In genomic region chr4:43470301-43470700, GRCm38 (mm10) we compare ENCODE assay signal across 25 mouse cellular contexts. TPM values are rescaled to one million over a fixed set of nuclear protein-coding genes. Genes with fewer than 3 reads are reported as not detected.
DNase-seq lines count a peak whose midpoint lies in the region; ATAC-seq and TF ChIP-seq lines count a peak whose summit lies in the region.
"Had no signal": no experiment of that assay in that cellular context is flagged by ENCODE, and none has a peak within 500 bp of the region (broad histone marks: within the 10 kb centered on the region; RNA-seq: fewer than 3 reads in every experiment).

No protein-coding gene starts in this region.

- H3K27ac ChIP-seq in liver, adult 2 months (replicated peaks; ENCODE audit: insufficient read depth, low read depth, low read length), result 0 out of 2 replicates have a peak overlapping the region, but pooled peaks have one; percentile 12
- H3K27ac ChIP-seq in liver, embryonic 12.5 days, result no peak overlapping the region
- H3K27ac ChIP-seq in limb, embryonic 10.5 days, result no peak overlapping the region
- H3K27ac ChIP-seq: embryonic facial prominence, embryonic 13.5 days; forebrain, embryonic 12.5 days; hindbrain, embryonic 12.5 days; hindbrain, postnatal 0 days had no signal

- H3K4me1 ChIP-seq in liver, adult 2 months (ENCODE audit: control insufficient read depth, insufficient read depth, low read length), result no peaks in the 10 kb centered on the region
- H3K4me1 ChIP-seq in liver, embryonic 12.5 days, result no peaks in the 10 kb centered on the region
- H3K4me1 ChIP-seq in limb, embryonic 10.5 days, result no peaks in the 10 kb centered on the region
- H3K4me1 ChIP-seq: forebrain, embryonic 12.5 days; hindbrain, embryonic 12.5 days had no signal

- H3K4me3 ChIP-seq in liver, adult 2 months (ENCODE audit: insufficient read depth, low read depth, low read length), result no peak overlapping the region
- H3K4me3 ChIP-seq in liver, embryonic 12.5 days, result no peak overlapping the region
- H3K4me3 ChIP-seq in limb, embryonic 10.5 days, result no peak overlapping the region
- H3K4me3 ChIP-seq: embryonic facial prominence, embryonic 13.5 days; forebrain, embryonic 12.5 days; hindbrain, embryonic 12.5 days had no signal

- no peaks in the 10 kb centered on the region for H3K27me3 ChIP-seq in liver, adult 2 months (ENCODE audit: control insufficient read depth, insufficient read depth, low read length)
- H3K27me3 ChIP-seq in liver, embryonic 12.5 days (replicated peaks), result 0 out of 2 replicates have a peak, but pooled peaks cover 3% of the 10 kb centered on the region
- H3K27me3 ChIP-seq in limb, embryonic 10.5 days (ENCODE audit: low read depth, poor library complexity, severe bottlenecking), result no peaks in the 10 kb centered on the region
- H3K27me3 ChIP-seq: CH12.LX; embryonic facial prominence, embryonic 13.5 days; forebrain, embryonic 12.5 days; hindbrain, embryonic 12.5 days had no signal

- no peaks in the 10 kb centered on the region for H3K36me3 ChIP-seq in liver, adult 2 months (ENCODE audit: control insufficient read depth, insufficient read depth, low read length)
- no peaks in the 10 kb centered on the region for H3K36me3 ChIP-seq in liver, embryonic 12.5 days
- H3K36me3 ChIP-seq in limb, embryonic 10.5 days, result no peaks in the 10 kb centered on the region
- H3K36me3 ChIP-seq: embryonic facial prominence, embryonic 13.5 days; forebrain, embryonic 12.5 days; hindbrain, embryonic 12.5 days had no signal

- DNase-seq in liver, adult 2 months (ENCODE audit: extremely low read depth, low read depth, low spot score), result peak; percentile 37
- DNase-seq in kidney, postnatal 14 days, result no peak
- no peak for DNase-seq in limb, embryonic 10.5 days (ENCODE audit: low spot score)
- DNase-seq: adrenal gland, adult 2 months; adrenal gland, postnatal 36 days; cerebellum, adult 11-12 months; cerebellum, adult 9-10 months; cerebellum, postnatal 25 days; gastrocnemius, postnatal 14 days; heart, postnatal 10 days; heart, postnatal 4 days had no signal

- no peak for TF ChIP-seq CTCF in liver, adult 2 months (IDR thresholded peaks at IDR 0.05; ENCODE audit: low read depth, low read length)

- H3K79me2 ChIP-seq in liver, adult 2 months (ENCODE audit: control insufficient read depth, insufficient read depth, low read length), result no peaks in the 10 kb centered on the region

- TF ChIP-seq POLR2A in liver, adult 2 months (IDR thresholded peaks at IDR 0.05; ENCODE audit: extremely low read depth, insufficient read depth, low read length), result no peak

- H3K9ac ChIP-seq in liver, adult 2 months (ENCODE audit: low read depth, low read length), result no peak overlapping the region
- H3K9ac ChIP-seq in liver, embryonic 12.5 days, result no peak overlapping the region
- H3K9ac ChIP-seq: embryonic facial prominence, embryonic 13.5 days; forebrain, embryonic 12.5 days; hindbrain, embryonic 12.5 days had no signal

- no peak for ATAC-seq in liver, embryonic 12.5 days
- peak; percentile 45; the same call in 1 of the 2 replicates for ATAC-seq in common myeloid progenitor, adult 5-6 weeks (replicated peaks; ENCODE audit: low read depth, poor library complexity, severe bottlenecking)
- 0 out of 2 replicates have a peak, but pooled peaks have one; percentile 37 for ATAC-seq in megakaryocyte progenitor cell, adult 5-6 weeks (replicated peaks; ENCODE audit: poor library complexity)
- ATAC-seq in CD4-positive, CD25-positive, alpha-beta regulatory T cell, adult 4 months, result no peak
- ATAC-seq: forebrain, embryonic 16.5 days; hindbrain, postnatal 0 days had no signal

- 87% methylated on average over 10 of the region's 10 CpGs for WGBS in liver, adult 2 months
- WGBS in liver, embryonic 12.5 days (ENCODE audit: insufficient replicate concordance), result 71% methylated on average over 10 of the region's 10 CpGs
- WGBS in limb, embryonic 10.5 days, result 94% methylated on average over 10 of the region's 10 CpGs

- no peaks in the 10 kb centered on the region for H3K9me3 ChIP-seq in liver, embryonic 12.5 days (replicated peaks)
- H3K9me3 ChIP-seq in limb, embryonic 10.5 days (replicated peaks), result no peaks in the 10 kb centered on the region
- H3K9me3 ChIP-seq: embryonic facial prominence, embryonic 13.5 days; forebrain, embryonic 12.5 days; hindbrain, embryonic 12.5 days had no signal

- H3K4me2 ChIP-seq in liver, embryonic 12.5 days, result no peak overlapping the region
- H3K4me2 ChIP-seq: embryonic facial prominence, embryonic 13.5 days; forebrain, embryonic 12.5 days; hindbrain, embryonic 12.5 days had no signal

RNA-seq across cellular contexts. Expression of gene Sit1, which starts 13.2 kb away (rescaled TPM):
- total RNA-seq in liver, adult 2 months (2014; rRNA removed), result not detected in 2 replicates
- 0.13 and 0.51 TPM in 2 replicates for polyA plus RNA-seq in liver, adult 2 months (2012; rRNA removed)
- polyA plus RNA-seq in liver, embryonic 12.5 days (2016; fragmentation: Nextera tagmentation; extraction: Ambion mirVana), result not detected in 2 replicates
- total RNA-seq in common myeloid progenitor, adult 5-6 weeks (2017), result not detected in 2 replicates
- not detected in 2 replicates for total RNA-seq in megakaryocyte progenitor cell, adult 5-6 weeks (2015)
- total RNA-seq in megakaryocyte progenitor cell, adult 5-6 weeks (2017), result not detected in 2 replicates
- 100 to 1,000 TPM; 144 to 199 TPM for polyA plus RNA-seq in CD4-positive, CD25-positive, alpha-beta regulatory T cell, adult 4 months (2017; shearing (Covaris generic))
- polyA plus RNA-seq in limb, embryonic 10.5 days (2016; fragmentation: Nextera tagmentation; extraction: Ambion mirVana), result not detected in 2 replicates
- total RNA-seq: adrenal gland, adult 2 months; adrenal gland, postnatal 36 days; gastrocnemius, adult 18-20 months; gastrocnemius, postnatal 14 days; heart, postnatal 4 days; hindbrain, postnatal 0 days had no signal
- polyA plus RNA-seq: brain, embryonic 14.5 days; C2C12; embryonic facial prominence, embryonic 13.5 days; forebrain, embryonic 12.5 days; forebrain, embryonic 16.5 days; heart, embryonic 14.5 days; hindbrain, embryonic 12.5 days; hindbrain, postnatal 0 days had no signal

RNA-seq across cellular contexts. Expression of gene Cd72, which starts 15.9 kb away (rescaled TPM):
- 2.8 and 3.6 TPM in 2 replicates for total RNA-seq in liver, adult 2 months (2014; rRNA removed)
- 1.3 and 4.9 TPM in 2 replicates for polyA plus RNA-seq in liver, adult 2 months (2012; rRNA removed)
- polyA plus RNA-seq in liver, embryonic 12.5 days (2016; fragmentation: Nextera tagmentation; extraction: Ambion mirVana), result 1.1 TPM in 2 replicates
- total RNA-seq in common myeloid progenitor, adult 5-6 weeks (2017), result 20.8 and 33.3 TPM in 2 replicates
- 2.2 and 6.3 TPM in 2 replicates for total RNA-seq in megakaryocyte progenitor cell, adult 5-6 weeks (2015)
- total RNA-seq in megakaryocyte progenitor cell, adult 5-6 weeks (2017), result 8.2 and 8.7 TPM in 2 replicates
- polyA plus RNA-seq in CD4-positive, CD25-positive, alpha-beta regulatory T cell, adult 4 months (2017; shearing (Covaris generic)), result 100 to 1,000 TPM; 132 to 166 TPM
- 2.0 and 2.3 TPM in 2 replicates for polyA plus RNA-seq in limb, embryonic 10.5 days (2016; fragmentation: Nextera tagmentation; extraction: Ambion mirVana)
- total RNA-seq: gastrocnemius, postnatal 14 days; hindbrain, postnatal 0 days had no signal

RNA-seq across cellular contexts. Expression of gene Ccdc107, which starts 22.4 kb away (rescaled TPM):
- total RNA-seq in liver, adult 2 months (2014; rRNA removed), result 190 and 221 TPM in 2 replicates
- 260 and 344 TPM in 2 replicates for polyA plus RNA-seq in liver, adult 2 months (2012; rRNA removed)
- 38.3 and 40.0 TPM in 2 replicates for polyA plus RNA-seq in liver, embryonic 12.5 days (2016; fragmentation: Nextera tagmentation; extraction: Ambion mirVana)
- total RNA-seq in common myeloid progenitor, adult 5-6 weeks (2017), result 50.5 and 62.2 TPM in 2 replicates
- 34.5 and 43.0 TPM in 2 replicates for total RNA-seq in megakaryocyte progenitor cell, adult 5-6 weeks (2015)
- total RNA-seq in megakaryocyte progenitor cell, adult 5-6 weeks (2017), result 49.6 and 53.9 TPM in 2 replicates
- 10 to 100 TPM; 64.0 to 76.0 TPM for polyA plus RNA-seq in CD4-positive, CD25-positive, alpha-beta regulatory T cell, adult 4 months (2017; shearing (Covaris generic))
- polyA plus RNA-seq in limb, embryonic 10.5 days (2016; fragmentation: Nextera tagmentation; extraction: Ambion mirVana), result 44.3 and 50.8 TPM in 2 replicates

RNA-seq across cellular contexts. Expression of gene Tesk1, which starts 28.6 kb away (rescaled TPM):
- 3.0 and 3.2 TPM in 2 replicates for total RNA-seq in liver, adult 2 months (2014; rRNA removed)
- polyA plus RNA-seq in liver, adult 2 months (2012; rRNA removed), result 25.0 and 28.3 TPM in 2 replicates
- 2.8 and 3.2 TPM in 2 replicates for polyA plus RNA-seq in liver, embryonic 12.5 days (2016; fragmentation: Nextera tagmentation; extraction: Ambion mirVana)
- total RNA-seq in common myeloid progenitor, adult 5-6 weeks (2017), result 4.8 and 8.2 TPM in 2 replicates
- total RNA-seq in megakaryocyte progenitor cell, adult 5-6 weeks (2015), result 5.2 and 6.3 TPM in 2 replicates
- total RNA-seq in megakaryocyte progenitor cell, adult 5-6 weeks (2017), result 5.7 and 5.9 TPM in 2 replicates
- polyA plus RNA-seq in CD4-positive, CD25-positive, alpha-beta regulatory T cell, adult 4 months (2017; shearing (Covaris generic)), result 1 to 10 TPM in 1 of 2 experiments, under 1 TPM in 1; 0.37 to 1.7 TPM
- 7.5 and 9.7 TPM in 2 replicates for polyA plus RNA-seq in limb, embryonic 10.5 days (2016; fragmentation: Nextera tagmentation; extraction: Ambion mirVana)

RNA-seq across cellular contexts. Expression of gene Arhgef39, which starts 29.2 kb away (rescaled TPM):
- 0.74 and 0.94 TPM in 2 replicates for total RNA-seq in liver, adult 2 months (2014; rRNA removed)
- polyA plus RNA-seq in liver, adult 2 months (2012; rRNA removed), result 0.81 and 1.4 TPM in 2 replicates
- 32.6 and 35.8 TPM in 2 replicates for polyA plus RNA-seq in liver, embryonic 12.5 days (2016; fragmentation: Nextera tagmentation; extraction: Ambion mirVana)
- total RNA-seq in common myeloid progenitor, adult 5-6 weeks (2017), result 46.1 and 64.5 TPM in 2 replicates
- total RNA-seq in megakaryocyte progenitor cell, adult 5-6 weeks (2015), result 44.2 and 55.1 TPM in 2 replicates
- 47.5 and 65.0 TPM in 2 replicates for total RNA-seq in megakaryocyte progenitor cell, adult 5-6 weeks (2017)
- polyA plus RNA-seq in CD4-positive, CD25-positive, alpha-beta regulatory T cell, adult 4 months (2017; shearing (Covaris generic)), result 1 to 10 TPM; 4.9 to 8.3 TPM
- polyA plus RNA-seq in limb, embryonic 10.5 days (2016; fragmentation: Nextera tagmentation; extraction: Ambion mirVana), result 45.1 and 49.8 TPM in 2 replicates
- total RNA-seq: gastrocnemius, adult 18-20 months had no signal

Comparison
In these comparisons a context has a peak if more than half of its experiments do, and no peak if none do; other contexts are left out.
1. ATAC-seq: peak in common myeloid progenitor, adult 5-6 weeks (single experiment) and megakaryocyte progenitor cell, adult 5-6 weeks (single experiment); none in liver, embryonic 12.5 days (single experiment) and CD4-positive, CD25-positive, alpha-beta regulatory T cell, adult 4 months (single experiment).
2. RNA of gene Sit1, which starts 13.2 kb away (polyA plus RNA-seq): 144 to 199 TPM in CD4-positive, CD25-positive, alpha-beta regulatory T cell, adult 4 months; 0.13 to 0.51 TPM in liver, adult 2 months, not detected in liver, embryonic 12.5 days and not detected in limb, embryonic 10.5 days; every median in the first group is over 10 times any median in the second.
3. RNA of gene Cd72, which starts 15.9 kb away (polyA plus RNA-seq): 132 to 166 TPM in CD4-positive, CD25-positive, alpha-beta regulatory T cell, adult 4 months; 1.3 to 4.9 TPM in liver, adult 2 months, 2.0 to 2.3 TPM in limb, embryonic 10.5 days and 1.1 TPM in liver, embryonic 12.5 days; every median in the first group is over 10 times any median in the second.